19 mouse cellular contexts compared by ENCODE assay signal in the genomic region with DNA sequence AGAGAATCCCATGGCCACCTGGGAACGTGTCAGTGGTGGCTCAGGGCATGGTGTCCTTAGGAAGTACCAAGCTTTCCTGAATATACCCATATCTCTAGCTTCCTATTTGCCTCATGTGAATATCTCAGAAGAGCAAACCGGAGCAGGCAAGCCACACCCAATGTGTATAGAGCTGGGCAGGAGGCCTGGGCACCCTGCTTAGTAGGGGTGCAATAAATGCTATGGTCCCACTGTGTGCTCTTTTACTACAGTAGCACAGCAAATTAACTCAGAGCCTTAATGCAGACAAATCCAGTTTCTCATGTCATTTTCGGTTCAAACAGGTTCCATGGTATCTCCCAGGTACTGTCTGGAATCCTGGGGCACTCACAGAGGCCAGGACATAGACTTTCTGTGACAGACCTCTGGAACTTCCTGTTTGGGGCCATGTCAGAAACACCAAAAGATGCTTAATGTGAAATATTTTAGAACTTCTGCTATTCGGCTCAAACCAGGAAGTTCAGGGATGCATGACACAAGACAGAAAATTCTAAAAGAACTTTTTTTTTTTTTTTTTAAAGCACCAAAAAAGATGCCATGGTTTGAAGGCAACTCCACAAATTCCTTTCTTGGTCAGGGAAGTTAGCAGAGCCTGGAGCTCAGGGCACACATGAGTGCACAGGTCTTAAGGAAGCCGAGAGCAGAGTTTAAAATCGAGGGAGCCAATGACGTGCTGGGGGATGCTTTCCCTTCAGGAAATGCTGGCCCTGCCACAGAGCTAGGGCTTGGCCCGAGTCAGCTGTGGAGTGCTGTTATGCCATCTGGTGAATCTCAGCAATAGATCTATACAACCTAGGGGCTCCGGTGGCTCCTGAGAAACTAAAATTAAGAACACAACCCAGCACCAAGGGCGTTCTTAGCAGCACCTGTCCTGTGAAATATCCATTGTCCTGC. TPM values are rescaled to one million over a fixed set of nuclear protein-coding genes. Genes with fewer than 3 reads are reported as not detected.
DNase-seq lines count a peak whose midpoint lies in the region; ATAC-seq and TF ChIP-seq lines count a peak whose summit lies in the region.
"Had no signal": no experiment of that assay in that cellular context is flagged by ENCODE, and none has a peak within 500 bp of the region (broad histone marks: within the 10 kb centered on the region; RNA-seq: fewer than 3 reads in every experiment).

No protein-coding gene starts in this region.

- no peaks in the 10 kb centered on the region for H3K9me3 ChIP-seq in intestine, postnatal 0 days (ENCODE audit: control insufficient read depth)
- H3K9me3 ChIP-seq in stomach, embryonic 16.5 days (replicated peaks; ENCODE audit: control insufficient read depth, low read length): no peaks in the 10 kb centered on the region
- H3K9me3 ChIP-seq: embryonic facial prominence, embryonic 10.5 days; midbrain, embryonic 15.5 days had no signal

- H3K4me2 ChIP-seq in intestine, postnatal 0 days (replicated peaks; ENCODE audit: low read depth): no peak overlapping the region
- H3K4me2 ChIP-seq in stomach, embryonic 16.5 days (ENCODE audit: low read depth, low read length): no peak overlapping the region
- H3K4me2 ChIP-seq: liver, embryonic 11.5 days; midbrain, embryonic 15.5 days had no signal

- H3K27ac ChIP-seq in testis, adult 2 months (ENCODE audit: control insufficient read depth, insufficient read depth, low read depth, low read length): 0 out of 2 replicates have a peak overlapping the region, but pooled peaks have one; percentile 39
- H3K27ac ChIP-seq in intestine, postnatal 0 days (ENCODE audit: low read depth, low read length): peak overlapping the region; percentile 77
- H3K27ac ChIP-seq in stomach, embryonic 16.5 days (ENCODE audit: low read length): peak overlapping the region; percentile 9; the same call in 1 of the 2 replicates
- H3K27ac ChIP-seq: embryonic facial prominence, embryonic 10.5 days; midbrain, embryonic 15.5 days had no signal

- no peak overlapping the region for H3K9ac ChIP-seq in intestine, postnatal 0 days (ENCODE audit: low read depth, low read length)
- no peak overlapping the region for H3K9ac ChIP-seq in stomach, embryonic 16.5 days (ENCODE audit: low read length)
- H3K9ac ChIP-seq: forebrain, postnatal 0 days; midbrain, embryonic 15.5 days had no signal

- TF ChIP-seq CTCF in testis, adult 2 months (IDR thresholded peaks at IDR 0.05; ENCODE audit: control insufficient read depth, insufficient read depth, insufficient replicate concordance, low read depth, low read length): no peak
- TF ChIP-seq CTCF in intestine, postnatal 0 days (IDR thresholded peaks at IDR 0.05; ENCODE audit: low read depth): no peak

- H3K4me3 ChIP-seq in testis, adult 2 months (ENCODE audit: control insufficient read depth, low read depth, low read length): no peak overlapping the region
- no peak overlapping the region for H3K4me3 ChIP-seq in intestine, postnatal 0 days (ENCODE audit: low read depth, low read length)
- no peak overlapping the region for H3K4me3 ChIP-seq in stomach, embryonic 16.5 days (replicated peaks; ENCODE audit: low read length)
- H3K4me3 ChIP-seq: embryonic facial prominence, embryonic 10.5 days; erythroblast, embryonic 14.5 days; midbrain, embryonic 15.5 days had no signal

- 63% methylated on average over 10 of the region's 10 CpGs for WGBS in intestine, postnatal 0 days
- WGBS in stomach, embryonic 16.5 days: 62% methylated on average over 10 of the region's 10 CpGs

- no peaks in the 10 kb centered on the region for H3K4me1 ChIP-seq in testis, adult 2 months (ENCODE audit: control insufficient read depth, insufficient read depth, low read length)
- peaks cover 9% of the 10 kb centered on the region; the same call in 1 of the 2 replicates for H3K4me1 ChIP-seq in intestine, postnatal 0 days (replicated peaks; ENCODE audit: control insufficient read depth, insufficient read depth, low read length)
- H3K4me1 ChIP-seq in stomach, embryonic 16.5 days (ENCODE audit: control insufficient read depth, insufficient read depth, low read length): no peaks in the 10 kb centered on the region
- H3K4me1 ChIP-seq: embryonic facial prominence, embryonic 10.5 days; midbrain, embryonic 15.5 days had no signal

- no peaks in the 10 kb centered on the region for H3K27me3 ChIP-seq in testis, adult 2 months (ENCODE audit: control insufficient read depth, insufficient read depth, low read length)
- H3K27me3 ChIP-seq in intestine, postnatal 0 days (replicated peaks; ENCODE audit: control insufficient read depth, insufficient read depth, low read length): no peaks in the 10 kb centered on the region
- no peaks in the 10 kb centered on the region for H3K27me3 ChIP-seq in stomach, embryonic 16.5 days (ENCODE audit: control insufficient read depth, insufficient read depth, low read length)
- H3K27me3 ChIP-seq: midbrain, embryonic 15.5 days had no signal

- peak; percentile 71 to 75 for DNase-seq in cerebellum, postnatal 10 days
- DNase-seq in testis, postnatal 14 days (ENCODE audit: low spot score): no peak
- DNase-seq in lung, adult 18-20 months: no peak
- DNase-seq in adrenal gland, adult (ENCODE audit: inconsistent age in 2 of 2, low spot score in 1 of 2): no peak
- DNase-seq: adrenal gland, adult 8-10 months; cerebellum, adult 9-10 months; forebrain, postnatal 0 days; gastrocnemius, postnatal 10 days; heart, postnatal 36 days; kidney, postnatal 25 days; right cerebral cortex, postnatal 25 days had no signal

- TF ChIP-seq POLR2A in testis, adult 2 months (IDR thresholded peaks at IDR 0.05; ENCODE audit: control insufficient read depth, low read depth, low read length): no peak

- H3K36me3 ChIP-seq in testis, adult 2 months (ENCODE audit: control insufficient read depth, insufficient read depth, low read length): no peaks in the 10 kb centered on the region
- no peaks in the 10 kb centered on the region for H3K36me3 ChIP-seq in intestine, postnatal 0 days (ENCODE audit: control insufficient read depth, insufficient read depth)
- H3K36me3 ChIP-seq in stomach, embryonic 16.5 days (ENCODE audit: control insufficient read depth, insufficient read depth, low read length): no peaks in the 10 kb centered on the region
- H3K36me3 ChIP-seq: embryonic facial prominence, embryonic 10.5 days; midbrain, embryonic 15.5 days had no signal

- ATAC-seq in cerebellum, adult (ENCODE audit: insufficient number of reproducible peaks, low FRiP score, low TSS enrichment): no peak
- ATAC-seq in intestine, postnatal 0 days: no peak
- no peak for ATAC-seq in stomach, embryonic 16.5 days (ENCODE audit: insufficient read depth, low FRiP score)
- ATAC-seq: forebrain, postnatal 0 days; midbrain, embryonic 15.5 days had no signal

RNA-seq across cellular contexts. Expression of a gene that starts 20.5 kb away (rescaled TPM):
- 23.2 and 26.1 TPM in 2 replicates for polyA plus RNA-seq in testis, adult 2 months (2012; rRNA removed)
- polyA plus RNA-seq in intestine, postnatal 0 days (2015; fragmentation: Nextera tagmentation; extraction: Ambion mirVana): 21.9 and 23.9 TPM in 2 replicates
- polyA plus RNA-seq in stomach, embryonic 16.5 days (2015; fragmentation: Nextera tagmentation; extraction: Ambion mirVana): 39.5 and 46.6 TPM in 2 replicates

RNA-seq across cellular contexts. Expression of a gene that starts 35.8 kb away (rescaled TPM):
- 5.8 and 6.4 TPM in 2 replicates for polyA plus RNA-seq in testis, adult 2 months (2012; rRNA removed)
- polyA plus RNA-seq in intestine, postnatal 0 days (2015; fragmentation: Nextera tagmentation; extraction: Ambion mirVana): 4.2 TPM in 2 replicates
- 15.5 and 16.6 TPM in 2 replicates for polyA plus RNA-seq in stomach, embryonic 16.5 days (2015; fragmentation: Nextera tagmentation; extraction: Ambion mirVana)

Comparison
In these comparisons a context has a peak if more than half of its experiments do, and no peak if none do; other contexts are left out.
1. DNase-seq: peak in cerebellum, postnatal 10 days (2 of 2); none in testis, postnatal 14 days (single experiment), lung, adult 18-20 months (0 of 2) and adrenal gland, adult (0 of 2).
2. H3K27ac ChIP-seq: peak in every context shown above with its lines; median percentile 77 in intestine, postnatal 0 days; 39 in testis, adult 2 months; 9 in stomach, embryonic 16.5 days.